10 mouse cellular contexts compared by ENCODE assay signal in the genomic region with DNA sequence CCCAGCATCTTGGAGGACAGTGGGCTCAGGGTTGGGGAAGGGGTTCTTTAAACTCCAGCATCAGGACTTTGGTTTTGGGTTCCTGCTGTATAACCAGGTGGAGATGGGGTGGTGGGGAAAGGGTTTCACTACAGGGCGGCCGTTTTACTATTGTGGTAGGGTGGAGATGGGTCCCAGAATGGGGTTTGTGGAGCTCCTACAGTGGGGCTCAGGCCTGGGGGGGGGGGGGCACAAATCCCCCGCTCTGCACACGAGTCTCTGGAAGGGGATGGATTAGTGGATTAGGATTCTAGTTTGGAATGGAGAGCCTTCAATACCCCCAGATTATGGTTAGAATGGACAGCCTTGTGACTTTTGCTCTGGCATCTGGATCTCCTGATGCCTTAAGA. TPM values are rescaled to one million over a fixed set of nuclear protein-coding genes. Genes with fewer than 3 reads are reported as not detected.
A peak's percentile ranks its signal among the peaks of the same experiment; 100 is the strongest.
DNase-seq lines count a peak whose midpoint lies in the region; ATAC-seq and TF ChIP-seq lines count a peak whose summit lies in the region.
"Had no signal": no experiment of that assay in that cellular context is flagged by ENCODE, and none has a peak within 500 bp of the region (broad histone marks: within the 10 kb centered on the region; RNA-seq: fewer than 3 reads in every experiment).

No protein-coding gene starts in this region.

- intact Hi-C loops in heart, postnatal 25 days (cut with DNase I) = no loop called here
- intact Hi-C loops in left cerebral cortex, postnatal 4 days (cut with DNase I) = no loop called here

- TF ChIP-seq CTCF in cortical plate, adult 2 months (IDR thresholded peaks at IDR 0.05; ENCODE audit: extremely low read depth, insufficient read depth, low read length) = no peak

- ATAC-seq in heart, embryonic 14.5 days (ENCODE audit: insufficient number of reproducible peaks, insufficient read depth, low FRiP score, low read depth) = no peak
- peak; percentile 35 for ATAC-seq in midbrain, embryonic 13.5 days

- H3K4me3 ChIP-seq in heart, embryonic 14.5 days (ENCODE audit: control insufficient read depth in 1 of 2, insufficient read depth in 1 of 2, low read depth in 1 of 2, low read length in 2 of 2) = peak overlapping the region in 1 of 2 experiments; percentile 28; a peak in 1 of 4 replicates
- H3K4me3 ChIP-seq in cortical plate, adult 2 months (ENCODE audit: insufficient read depth, low read length) = peak overlapping the region; percentile 82
- H3K4me3 ChIP-seq in hindbrain, embryonic 10.5 days = peak overlapping the region; percentile 52
- H3K4me3 ChIP-seq in midbrain, embryonic 13.5 days (replicated peaks) = peak overlapping the region; percentile 46

- H3K9me3 ChIP-seq in heart, embryonic 14.5 days (ENCODE audit: control insufficient read depth, low read length) = no peaks in the 10 kb centered on the region
- no peaks in the 10 kb centered on the region for H3K9me3 ChIP-seq in hindbrain, embryonic 10.5 days
- H3K9me3 ChIP-seq in midbrain, embryonic 13.5 days = no peaks in the 10 kb centered on the region

- DNase-seq in heart, postnatal 25 days (ENCODE audit: low spot score) = no peak
- no peak for DNase-seq in hindbrain, embryonic 10.5 days (ENCODE audit: low spot score)
- DNase-seq in T-cell, adult 2 months (ENCODE audit: low spot score) = no peak
- no peak for DNase-seq in left cerebral cortex, adult 8-10 months (ENCODE audit: low spot score in 2 of 2)
- DNase-seq in left cerebral cortex, postnatal 4 days = no peak
- DNase-seq: gastrocnemius, postnatal 36 days had no signal

- H3K4me2 ChIP-seq in heart, embryonic 14.5 days (ENCODE audit: low read length) = peak overlapping the region; percentile 57; the same call in 1 of the 2 replicates
- peak overlapping the region; percentile 54 for H3K4me2 ChIP-seq in midbrain, embryonic 13.5 days (replicated peaks)

- 18% methylated on average over 4 of the region's 4 CpGs for WGBS in heart, embryonic 14.5 days
- WGBS in hindbrain, embryonic 10.5 days = 20% methylated on average over 4 of the region's 4 CpGs
- WGBS in midbrain, embryonic 13.5 days = 17% methylated on average over 4 of the region's 4 CpGs

- no peak overlapping the region for H3K9ac ChIP-seq in heart, embryonic 14.5 days (ENCODE audit: low read length)
- peak overlapping the region; percentile 61 for H3K9ac ChIP-seq in midbrain, embryonic 13.5 days (replicated peaks)

- no peaks in the 10 kb centered on the region; a peak in 1 of 4 replicates for H3K4me1 ChIP-seq in heart, embryonic 14.5 days (ENCODE audit: control insufficient read depth in 2 of 2, insufficient read depth in 2 of 2, low read length in 2 of 2)
- peaks cover 3% of the 10 kb centered on the region for H3K4me1 ChIP-seq in cortical plate, adult 2 months (ENCODE audit: control insufficient read depth, insufficient read depth, low read length)
- H3K4me1 ChIP-seq in hindbrain, embryonic 10.5 days (replicated peaks) = peaks cover 24% of the 10 kb centered on the region
- peaks cover 22% of the 10 kb centered on the region for H3K4me1 ChIP-seq in midbrain, embryonic 13.5 days (replicated peaks)

- no peak overlapping the region for H3K27ac ChIP-seq in heart, embryonic 14.5 days (replicated peaks in 1 of 2; ENCODE audit: control insufficient read depth in 1 of 2, insufficient read depth in 1 of 2, low read depth in 2 of 2, low read length in 2 of 2)
- peak overlapping the region; percentile 33 for H3K27ac ChIP-seq in cortical plate, adult 2 months (ENCODE audit: insufficient read depth, low read length)
- peak overlapping the region; percentile 71 for H3K27ac ChIP-seq in hindbrain, embryonic 10.5 days
- H3K27ac ChIP-seq in midbrain, embryonic 13.5 days = peak overlapping the region; percentile 76; the same call in 1 of the 2 replicates

- peaks cover 50% of the 10 kb centered on the region for H3K27me3 ChIP-seq in heart, embryonic 14.5 days (ENCODE audit: control insufficient read depth, insufficient read depth, low read length)
- H3K27me3 ChIP-seq in hindbrain, embryonic 10.5 days (ENCODE audit: insufficient read depth, poor library complexity, severe bottlenecking) = peaks cover 49% of the 10 kb centered on the region
- H3K27me3 ChIP-seq in midbrain, embryonic 13.5 days = peaks cover 24% of the 10 kb centered on the region

- peaks cover 11% of the 10 kb centered on the region for H3K36me3 ChIP-seq in heart, embryonic 14.5 days (ENCODE audit: control insufficient read depth, insufficient read depth, low read length)
- 0 out of 2 replicates have a peak, but pooled peaks cover 8% of the 10 kb centered on the region for H3K36me3 ChIP-seq in hindbrain, embryonic 10.5 days
- peaks cover 7% of the 10 kb centered on the region; the same call in 1 of the 2 replicates for H3K36me3 ChIP-seq in midbrain, embryonic 13.5 days

- no peak for TF ChIP-seq POLR2A in cortical plate, adult 2 months (IDR thresholded peaks at IDR 0.05; ENCODE audit: extremely low read depth, insufficient read depth, low read length)

RNA-seq across cellular contexts. Expression of a gene that starts 0.9 kb away (rescaled TPM):
- 0.11 TPM in 1 of 2 replicates, not detected in the other for polyA plus RNA-seq in heart, embryonic 14.5 days (2014; fragmentation: Nextera tagmentation; extraction: Ambion mirVana)
- under 1 TPM; 0.36 to 0.84 TPM for total RNA-seq in heart, postnatal 25 days (2021)
- 128 and 142 TPM in 2 replicates for polyA plus RNA-seq in cortical plate, adult 2 months (2012; rRNA removed)
- 0.46 and 1.4 TPM in 2 replicates for polyA plus RNA-seq in hindbrain, embryonic 10.5 days (2016; fragmentation: Nextera tagmentation; extraction: Ambion mirVana)
- polyA plus RNA-seq in midbrain, embryonic 13.5 days (2015; fragmentation: Nextera tagmentation; extraction: Ambion mirVana) = 7.8 and 8.1 TPM in 2 replicates
- total RNA-seq in left cerebral cortex, adult 8-10 months (2022) = 100 to 1,000 TPM; 121 to 142 (median 130) TPM
- 10 to 100 TPM; 77.0 to 80.8 TPM for total RNA-seq in left cerebral cortex, postnatal 4 days (2021)

RNA-seq across cellular contexts. Expression of a gene that starts 10.7 kb away (rescaled TPM):
- not detected in 2 replicates for polyA plus RNA-seq in heart, embryonic 14.5 days (2014; fragmentation: Nextera tagmentation; extraction: Ambion mirVana)
- not detected for total RNA-seq in heart, postnatal 25 days (2021)
- polyA plus RNA-seq in cortical plate, adult 2 months (2012; rRNA removed) = not detected in 2 replicates
- not detected in 2 replicates for polyA plus RNA-seq in hindbrain, embryonic 10.5 days (2016; fragmentation: Nextera tagmentation; extraction: Ambion mirVana)
- not detected in 2 replicates for polyA plus RNA-seq in midbrain, embryonic 13.5 days (2015; fragmentation: Nextera tagmentation; extraction: Ambion mirVana)
- not detected for total RNA-seq in left cerebral cortex, adult 8-10 months (2022)
- not detected for total RNA-seq in left cerebral cortex, postnatal 4 days (2021)
- total RNA-seq: gastrocnemius, postnatal 36 days; left cerebral cortex, postnatal 25 days had no signal

RNA-seq across cellular contexts. Expression of a gene that starts 16.5 kb away (rescaled TPM):
- 38.2 and 40.8 TPM in 2 replicates for polyA plus RNA-seq in heart, embryonic 14.5 days (2014; fragmentation: Nextera tagmentation; extraction: Ambion mirVana)
- 10 to 100 TPM; 22.9 to 30.8 TPM for total RNA-seq in heart, postnatal 25 days (2021)
- 43.4 and 45.9 TPM in 2 replicates for polyA plus RNA-seq in cortical plate, adult 2 months (2012; rRNA removed)
- 29.4 and 30.1 TPM in 2 replicates for polyA plus RNA-seq in hindbrain, embryonic 10.5 days (2016; fragmentation: Nextera tagmentation; extraction: Ambion mirVana)
- 29.2 and 32.8 TPM in 2 replicates for polyA plus RNA-seq in midbrain, embryonic 13.5 days (2015; fragmentation: Nextera tagmentation; extraction: Ambion mirVana)
- 10 to 100 TPM; 22.1 to 31.4 (median 27.4) TPM for total RNA-seq in left cerebral cortex, adult 8-10 months (2022)
- total RNA-seq in left cerebral cortex, postnatal 4 days (2021) = 10 to 100 TPM; 24.7 to 27.3 TPM

RNA-seq across cellular contexts. Expression of a gene that starts 19.2 kb away (rescaled TPM):
- not detected in 2 replicates for polyA plus RNA-seq in heart, embryonic 14.5 days (2014; fragmentation: Nextera tagmentation; extraction: Ambion mirVana)
- not detected for total RNA-seq in heart, postnatal 25 days (2021)
- 0.06 TPM in 1 of 2 replicates, not detected in the other for polyA plus RNA-seq in cortical plate, adult 2 months (2012; rRNA removed)
- not detected in 2 replicates for polyA plus RNA-seq in hindbrain, embryonic 10.5 days (2016; fragmentation: Nextera tagmentation; extraction: Ambion mirVana)
- not detected in 2 replicates for polyA plus RNA-seq in midbrain, embryonic 13.5 days (2015; fragmentation: Nextera tagmentation; extraction: Ambion mirVana)
- under 1 TPM in 2 of 4 experiments, not detected in 2; 0.11 to 0.16 TPM for total RNA-seq in left cerebral cortex, adult 8-10 months (2022)
- total RNA-seq in left cerebral cortex, postnatal 4 days (2021) = not detected
- total RNA-seq: gastrocnemius, postnatal 36 days; left cerebral cortex, postnatal 25 days had no signal

RNA-seq across cellular contexts. Expression of a gene that starts 37.5 kb away (rescaled TPM):
- polyA plus RNA-seq in heart, embryonic 14.5 days (2014; fragmentation: Nextera tagmentation; extraction: Ambion mirVana) = 220 and 227 TPM in 2 replicates
- total RNA-seq in heart, postnatal 25 days (2021) = 100 to 1,000 TPM; 441 to 471 TPM
- polyA plus RNA-seq in cortical plate, adult 2 months (2012; rRNA removed) = 67.2 and 68.9 TPM in 2 replicates
- 153 and 156 TPM in 2 replicates for polyA plus RNA-seq in hindbrain, embryonic 10.5 days (2016; fragmentation: Nextera tagmentation; extraction: Ambion mirVana)
- 132 and 133 TPM in 2 replicates for polyA plus RNA-seq in midbrain, embryonic 13.5 days (2015; fragmentation: Nextera tagmentation; extraction: Ambion mirVana)
- 10 to 100 TPM; 56.9 to 64.5 (median 59.3) TPM for total RNA-seq in left cerebral cortex, adult 8-10 months (2022)
- 10 to 100 TPM; 55.1 to 59.6 TPM for total RNA-seq in left cerebral cortex, postnatal 4 days (2021)

Comparison
In these comparisons a context has a peak if more than half of its experiments do, and no peak if none do; other contexts are left out.
1. H3K27ac ChIP-seq: peak in cortical plate, adult 2 months (single experiment), hindbrain, embryonic 10.5 days (single experiment) and midbrain, embryonic 13.5 days (single experiment); none in heart, embryonic 14.5 days (0 of 2).
2. RNA of a gene that starts 0.9 kb away (polyA plus RNA-seq): 128 to 142 TPM in cortical plate, adult 2 months; 7.8 to 8.1 TPM in midbrain, embryonic 13.5 days, 0.46 to 1.4 TPM in hindbrain, embryonic 10.5 days and 0.11 TPM in heart, embryonic 14.5 days; every median in the first group is over 10 times any median in the second.